Mouse (Mus musculus) lung, postnatal 4 days (tissue): ENCODE results near the gene Timm50.
A peak's percentile ranks its signal among the peaks of the same experiment; 100 is the strongest.

Source experiments
- DNase-seq, 2 experiments: peaks; one replicate each; pipeline ENCODE4 v3.0.0; 2021

The Timm50 gene

GRCm38 (mm10) chr7:28311926-28312543 is at the start of gene Timm50:
Gene Timm50, minus strand, starts transcription at chr7:28312072.
- DNase-seq, result peak; percentile 97 to 98

GRCm38 (mm10) chr7:28360291-28360690 is 48.4 kb upstream of the Timm50 start:
- no peak for DNase-seq

- DNase-seq, result no peak
These were observed 48.0 kb upstream of the Timm50 start for GRCm38 (mm10) chr7:28359854-28360253.

GRCm38 (mm10) chr7:28358431-28358830 is 46.6 kb upstream of the Timm50 start:
- DNase-seq, result no peak

- DNase-seq, result peak; percentile 35 to 47
These were observed 46.1 kb upstream of the Timm50 start for GRCm38 (mm10) chr7:28357984-28358383.

GRCm38 (mm10) chr7:28356981-28357380 is 45.1 kb upstream of the Timm50 start:
- peak; percentile 79 to 90 for DNase-seq

GRCm38 (mm10) chr7:28355221-28355620 is 43.3 kb upstream of the Timm50 start:
- no peak for DNase-seq

- no peak for DNase-seq
These were observed 42.7 kb upstream of the Timm50 start for GRCm38 (mm10) chr7:28354596-28354995.

- DNase-seq, result no peak
These were observed 42.3 kb upstream of the Timm50 start for GRCm38 (mm10) chr7:28354113-28354581.

- no peak for DNase-seq
These were observed 41.4 kb upstream of the Timm50 start for GRCm38 (mm10) chr7:28353267-28353666.

- no peak for DNase-seq
These were observed 39.9 kb upstream of the Timm50 start for GRCm38 (mm10) chr7:28351676-28352191.

- DNase-seq, result peak; percentile 98 to 100
These were observed 38.4 kb upstream of the Timm50 start, which contains the start of gene Rps16 for GRCm38 (mm10) chr7:28350155-28350883. Gene Rps16, plus strand, starts transcription at chr7:28350652.

- DNase-seq, result no peak
These were observed 36.7 kb upstream of the Timm50 start for GRCm38 (mm10) chr7:28348601-28349000.

GRCm38 (mm10) chr7:28347746-28348145 is 35.9 kb upstream of the Timm50 start:
- DNase-seq, result no peak

- DNase-seq, result peak in 1 of 2 experiments; percentile 66
These were observed 32.8 kb upstream of the Timm50 start for GRCm38 (mm10) chr7:28344637-28345036.

GRCm38 (mm10) chr7:28341381-28341780 is 29.5 kb upstream of the Timm50 start:
- no peak for DNase-seq

GRCm38 (mm10) chr7:28339213-28339917 is 27.5 kb upstream of the Timm50 start:
- peak; percentile 68 to 72 for DNase-seq

GRCm38 (mm10) chr7:28338108-28338998 is 26.5 kb upstream of the Timm50 start, which contains the start of gene Supt5:
Gene Supt5, minus strand, starts transcription at chr7:28338746.
- peak; percentile 98 to 99 for DNase-seq

GRCm38 (mm10) chr7:28335471-28335870 is 23.6 kb upstream of the Timm50 start:
- DNase-seq, result no peak

- DNase-seq, result no peak
These were observed 22.7 kb upstream of the Timm50 start for GRCm38 (mm10) chr7:28334534-28334933.

- DNase-seq, result no peak
These were observed 16.4 kb upstream of the Timm50 start for GRCm38 (mm10) chr7:28328260-28328659.

GRCm38 (mm10) chr7:28326457-28326856 is 14.6 kb upstream of the Timm50 start:
- DNase-seq, result no peak
